Mouse (Mus musculus) embryonic facial prominence, embryonic 12.5 days (tissue): ENCODE data around the gene Celf1. TPM values are rescaled to one million over a fixed set of nuclear protein-coding genes. Genes with fewer than 3 reads are reported as not detected.
"Not testable (repeated sequence)": the region's sequence is repeated elsewhere in the genome, so short reads cannot be mapped to it uniquely, and the experiment has no call there.

ENCODE experiments used
- ATAC-seq: fragments of 200-750 bp; cut with Nextera tagmentation; 2 replicates; pipeline ENCODE4 v1.8.0; 2017; ENCODE audit not compliant: insufficient number of reproducible peaks, insufficient read depth, low FRiP score, low TSS enrichment
- H3K27ac ChIP-seq: fragments of 300-500 bp; sonication (generic); 2 replicates; pipeline ENCODE4 v1.5.1; 2016; ENCODE audit warnings: mild to moderate bottlenecking
- H3K27me3 ChIP-seq: fragments of 300-500 bp; sonication (generic); 2 replicates; pipeline ENCODE4 v1.6.1; 2016; ENCODE audit warnings: mild to moderate bottlenecking, moderate library complexity
- H3K36me3 ChIP-seq: fragments of 300-500 bp; sonication (generic); 2 replicates; pipeline ENCODE4 v1.6.1; 2016; ENCODE audit warnings: mild to moderate bottlenecking
- H3K4me1 ChIP-seq: fragments of 300-500 bp; sonication (generic); 2 replicates; pipeline ENCODE4 v1.6.1; 2016
- H3K4me2 ChIP-seq: fragments of 300-500 bp; sonication (generic); replicated peaks from 2 replicates; pipeline ENCODE4 v1.6.1; 2016; ENCODE audit warnings: mild to moderate bottlenecking, moderate library complexity
- H3K4me3 ChIP-seq: fragments of 300-500 bp; sonication (generic); 2 replicates; pipeline ENCODE4 v1.5.1; 2016; ENCODE audit warnings: mild to moderate bottlenecking
- H3K9ac ChIP-seq: fragments of 300-500 bp; sonication (generic); 2 replicates; pipeline ENCODE4 v1.6.1; 2016; ENCODE audit warnings: mild to moderate bottlenecking, moderate library complexity
- H3K9me3 ChIP-seq: fragments of 300-500 bp; sonication (generic); 2 replicates; pipeline ENCODE4 v1.6.1; 2016; ENCODE audit warnings: mild to moderate bottlenecking, moderate library complexity
- WGBS: fragments of 180-500 bp; shearing (Covaris S2); methylation state at CpG from one replicate; pipeline ENCODE4 v1.1.7; 2016; 5-methylcytosine and 5-hydroxymethylcytosine counted together
- polyA plus RNA-seq: library from polyadenylated mRNA; unstranded; fragments of >200 nt; fragmentation: Nextera tagmentation; extraction: Ambion mirVana; gene quantifications from 2 replicates; pipeline ENCODE4 v1.2.1, GENCODE M21; 2016

Gene Celf1
- polyA plus RNA-seq = 113 and 116 TPM in 2 replicates

DNA sequence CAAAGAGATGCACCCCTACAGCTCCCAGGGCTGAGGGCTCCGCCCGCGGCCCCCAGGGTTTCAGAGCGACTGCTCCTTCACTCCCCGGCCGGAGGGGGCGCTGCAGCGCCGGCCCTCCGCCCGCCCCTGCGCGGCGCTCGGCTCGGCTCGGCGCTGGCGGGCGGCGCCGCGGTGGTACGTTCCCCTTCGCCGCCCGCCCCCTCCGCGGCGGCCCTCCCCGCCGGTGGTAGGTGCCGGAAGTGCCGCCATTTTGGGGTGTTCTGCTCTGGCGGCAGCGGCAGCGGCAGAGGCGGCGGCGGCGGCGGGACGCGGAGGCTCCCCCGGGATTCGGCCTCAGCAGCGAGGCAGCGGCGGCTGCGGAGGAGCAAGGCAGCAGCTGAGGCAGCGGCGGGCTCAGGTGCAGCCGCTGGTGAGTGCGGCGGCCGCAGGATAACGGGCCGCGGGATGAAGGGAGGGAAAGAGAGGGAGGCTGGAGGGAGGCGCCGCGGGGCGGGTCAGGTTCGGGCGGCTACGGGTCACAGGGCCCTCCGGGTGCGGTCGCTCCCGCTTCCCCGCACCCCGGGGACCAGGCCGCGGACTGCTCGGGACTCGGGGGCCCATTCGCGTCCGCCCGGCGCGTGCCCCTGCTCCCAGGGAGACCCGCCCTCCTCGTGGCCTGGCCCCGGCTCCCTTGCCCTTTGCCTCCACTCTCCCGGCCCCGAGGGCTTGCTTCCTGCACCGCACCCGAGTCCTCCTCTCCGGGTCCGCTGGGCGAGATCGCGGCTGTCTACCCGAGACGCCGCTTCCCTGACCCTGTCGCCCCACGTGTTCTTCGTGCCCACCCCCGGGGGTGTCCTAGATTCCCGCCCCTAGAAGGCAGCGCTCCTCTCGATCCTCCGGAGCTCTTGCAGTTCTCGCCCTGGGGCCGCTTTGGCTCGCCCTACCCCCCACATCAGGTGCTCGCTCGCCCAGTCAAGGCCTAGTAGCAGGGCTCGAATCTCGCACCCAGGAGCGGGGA, at the start of gene Celf1:
Celf1 (plus strand) TSS at position 150 of the 997 bp plus-strand sequence.
- Histone ChIP-seq H3K4me1 (peaks cover 20% of the 10 kb centered on the region), H3K27ac (peak within 1 kb of the TSS; percentile 97), H3K4me3 (peak within 1 kb of the TSS; percentile 97), H3K27me3 (no peaks in the 10 kb centered on the region), H3K36me3 (no peaks in the 10 kb centered on the region), H3K4me2 (peak within 1 kb of the TSS; percentile 66), H3K9me3 (no peaks in the 10 kb centered on the region), H3K9ac (peak within 1 kb of the TSS; percentile 97)
- WGBS = under 1% methylated on average over 93 of the region's 113 CpGs
- peak; percentile 95 for ATAC-seq

DNA sequence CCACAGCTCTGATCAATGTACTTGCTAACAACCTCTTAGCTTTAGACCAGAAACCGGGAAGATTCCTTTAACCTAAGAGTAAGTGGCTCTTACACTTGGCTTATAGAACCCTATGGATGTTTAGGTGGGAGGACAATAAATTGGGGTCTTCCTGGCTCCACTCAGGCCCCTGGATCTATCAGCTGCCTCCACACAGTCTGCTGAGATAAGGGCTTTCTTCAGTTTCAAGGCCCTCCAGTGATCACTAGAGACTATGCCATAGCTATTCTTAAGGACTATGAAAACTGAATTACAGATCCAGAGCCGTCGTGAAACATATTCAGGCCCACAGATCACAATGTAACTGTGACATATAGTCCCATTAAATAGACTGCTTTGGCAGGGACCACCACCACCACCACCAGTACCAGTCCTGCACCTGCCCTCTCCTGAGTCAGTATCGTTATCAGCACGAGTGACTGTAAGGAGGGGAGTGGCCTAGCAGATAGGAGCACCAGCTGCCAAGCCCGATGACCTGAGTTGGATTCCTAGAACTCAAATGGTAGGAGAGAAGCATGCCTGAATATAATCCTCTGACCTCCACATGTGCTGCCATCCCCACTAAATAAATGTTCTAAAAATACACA, 46.4 kb upstream of the Celf1 start:
- 93% methylated on average over 6 of the region's 6 CpGs for WGBS
- 0 out of 2 replicates have a peak, but pooled peaks cover 4% of the 10 kb centered on the region for H3K4me1 ChIP-seq
- no peak overlapping the region for H3K4me3 ChIP-seq
- H3K4me2 ChIP-seq = no peak overlapping the region
- no peaks in the 10 kb centered on the region for H3K9me3 ChIP-seq
- peaks cover 58% of the 10 kb centered on the region for H3K36me3 ChIP-seq
- no peak overlapping the region for H3K27ac ChIP-seq
- no peak for ATAC-seq
- no peak overlapping the region for H3K9ac ChIP-seq
- peaks cover 14% of the 10 kb centered on the region for H3K27me3 ChIP-seq

DNA sequence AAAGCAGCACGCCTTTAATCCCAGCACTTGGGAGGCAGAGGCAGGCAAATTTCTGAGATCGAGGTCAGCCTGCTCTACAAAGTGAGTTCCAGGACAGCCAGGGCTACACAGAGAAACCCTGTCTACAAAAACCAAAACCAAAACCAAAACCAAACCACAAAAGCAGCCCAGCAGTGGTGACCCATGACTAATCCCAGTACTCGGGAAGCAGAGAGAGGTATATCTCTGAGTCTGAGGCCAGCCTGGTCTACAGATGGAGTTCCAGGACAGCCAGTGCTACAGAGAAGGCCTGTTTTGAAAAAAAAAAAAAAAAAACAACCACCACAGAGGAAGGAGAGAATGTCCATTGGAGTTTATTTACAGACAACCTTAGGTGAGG, 45.9 kb upstream of the Celf1 start:
- WGBS = 90% methylated on average over 3 of the region's 3 CpGs

DNA sequence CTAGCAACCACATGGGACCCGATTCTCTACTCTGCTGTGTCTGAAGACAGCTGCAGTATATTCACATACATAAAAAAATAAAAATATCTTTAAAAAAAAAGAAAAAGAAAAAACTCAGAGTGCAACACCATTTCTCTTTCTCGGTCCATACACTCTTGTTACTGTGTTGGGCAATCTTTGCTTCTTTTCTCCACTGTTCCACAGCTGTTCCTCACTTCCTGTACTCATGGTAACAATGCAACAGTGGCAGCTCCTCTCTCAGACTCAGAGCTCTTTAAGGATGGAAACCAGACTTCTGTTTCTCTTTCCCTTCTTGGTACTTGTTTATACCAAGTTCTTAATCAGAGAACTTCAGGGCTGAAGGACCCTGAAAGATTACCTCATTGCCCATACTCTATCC, 36.8 kb upstream of the Celf1 start:
- peaks cover 51% of the 10 kb centered on the region for H3K36me3 ChIP-seq
- peak overlapping the region; percentile 88 for H3K4me3 ChIP-seq
- H3K4me2 ChIP-seq = peak overlapping the region; percentile 65
- H3K9ac ChIP-seq = peak overlapping the region; percentile 90
- no peak for ATAC-seq
- no peaks in the 10 kb centered on the region for H3K27me3 ChIP-seq
- H3K9me3 ChIP-seq = no peaks in the 10 kb centered on the region
- H3K4me1 ChIP-seq = peaks cover 17% of the 10 kb centered on the region
- WGBS = 83% methylated on average over 2 of the region's 2 CpGs
- H3K27ac ChIP-seq = no peak overlapping the region

More for the DNA sequence above, 45.9 kb upstream of the Celf1 start:
- H3K4me2 ChIP-seq, H3K4me1 ChIP-seq, H3K9ac ChIP-seq, H3K27ac ChIP-seq, H3K9me3 ChIP-seq, ATAC-seq, H3K4me3 ChIP-seq, H3K27me3 ChIP-seq: not testable (repeated sequence)
- peaks cover 63% of the 10 kb centered on the region for H3K36me3 ChIP-seq

GRCm38 (mm10) chr2:90904076-90904855, 35.9 kb upstream of the Celf1 start, which contains the start of the genes Kbtbd4 and Ndufs3:
Kbtbd4 (plus strand) TSS chr2:90904740.
Ndufs3 (minus strand) TSS chr2:90904827.
- peak; percentile 82 for ATAC-seq
- WGBS = under 1% methylated on average over 43 of the region's 43 CpGs
- Histone ChIP-seq H3K27me3 (no peaks in the 10 kb centered on the region), H3K9ac (peak within 1 kb of the TSS; percentile 90), H3K27ac (peak within 1 kb of the TSS; percentile 88), H3K36me3 (peaks cover 52% of the 10 kb centered on the region), H3K9me3 (no peaks in the 10 kb centered on the region), H3K4me1 (peaks cover 17% of the 10 kb centered on the region), H3K4me3 (peak within 1 kb of the TSS; percentile 88), H3K4me2 (peak within 1 kb of the TSS; percentile 65)

DNA sequence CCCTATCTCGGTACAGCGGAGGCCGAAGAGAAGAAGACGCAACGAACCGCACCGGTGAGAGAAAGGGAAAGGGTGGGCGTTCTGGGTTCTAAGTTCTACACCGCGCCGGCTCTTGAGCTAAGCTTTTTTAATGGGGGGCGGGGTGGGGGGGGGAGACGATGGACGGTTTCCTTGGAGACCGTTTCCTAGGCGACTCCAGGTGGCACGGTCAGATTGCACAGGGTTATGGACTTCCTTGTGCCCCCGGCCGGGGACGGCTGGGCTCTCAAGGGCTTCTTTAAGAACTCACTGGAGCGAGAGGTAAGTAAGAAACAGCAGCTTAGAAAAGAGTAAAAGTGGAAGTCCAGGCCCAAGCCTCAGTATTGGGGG, 35.3 kb upstream of the Celf1 start:
- no peak; the same call in none of the 2 replicates for ATAC-seq
- WGBS = under 1% methylated on average over 21 of the region's 21 CpGs
- H3K36me3 ChIP-seq = peaks cover 58% of the 10 kb centered on the region

DNA sequence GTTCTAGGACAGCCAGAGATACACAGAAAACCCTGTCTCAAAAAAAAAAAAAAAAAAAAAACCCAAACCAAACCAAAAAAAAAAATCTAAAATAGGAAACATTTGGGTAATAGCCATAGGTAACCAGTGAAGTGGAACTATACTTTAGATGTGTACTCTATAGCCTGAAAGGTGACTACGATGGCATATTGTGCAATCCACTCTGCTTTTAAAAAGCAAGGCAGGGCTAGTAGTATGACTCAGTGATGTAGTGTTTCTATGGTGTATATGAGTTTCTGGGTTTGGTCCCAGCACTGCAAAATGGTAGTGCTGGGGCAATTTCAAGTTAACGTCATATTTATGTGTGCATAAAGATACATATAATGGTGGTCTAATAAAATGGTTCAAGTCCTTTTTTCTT, 33.5 kb upstream of the Celf1 start:
- H3K36me3 ChIP-seq = peaks cover 63% of the 10 kb centered on the region
- 98% methylated on average over 2 of the region's 2 CpGs for WGBS
- no peak for ATAC-seq
- no peak overlapping the region for H3K4me3 ChIP-seq
- no peak overlapping the region for H3K4me2 ChIP-seq
- no peak overlapping the region for H3K27ac ChIP-seq
- peaks cover 17% of the 10 kb centered on the region for H3K4me1 ChIP-seq
- H3K9ac ChIP-seq = no peak overlapping the region
- no peaks in the 10 kb centered on the region for H3K9me3 ChIP-seq
- H3K27me3 ChIP-seq = no peaks in the 10 kb centered on the region

More for the DNA sequence above, 35.3 kb upstream of the Celf1 start:
- peak overlapping the region; percentile 65 for H3K4me2 ChIP-seq
- peaks cover 17% of the 10 kb centered on the region for H3K4me1 ChIP-seq
- H3K4me3 ChIP-seq = peak overlapping the region; percentile 88
- peak overlapping the region; percentile 88 for H3K27ac ChIP-seq
- H3K9ac ChIP-seq = peak overlapping the region; percentile 90
- no peaks in the 10 kb centered on the region for H3K27me3 ChIP-seq
- H3K9me3 ChIP-seq = no peaks in the 10 kb centered on the region

DNA sequence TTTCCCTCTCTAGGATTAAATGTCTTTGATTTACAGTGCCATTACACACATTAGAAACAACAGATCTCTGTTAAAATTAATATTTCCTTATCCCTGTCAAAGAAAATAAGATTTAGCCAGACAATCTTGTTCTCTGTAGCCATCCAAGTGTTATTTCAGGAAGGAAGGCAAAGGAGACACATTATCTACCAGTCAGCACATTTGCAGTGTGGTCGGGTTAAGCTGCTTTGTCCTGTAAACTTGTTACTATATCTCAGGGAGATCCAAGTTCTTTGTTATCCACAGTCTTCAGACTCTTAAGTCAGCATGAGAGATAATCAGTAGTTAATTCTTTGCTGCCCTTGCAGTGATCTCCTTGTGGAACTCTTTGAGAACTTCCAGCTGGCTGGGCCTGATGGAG, 29.3 kb upstream of the Celf1 start:
- H3K4me1 ChIP-seq = peaks cover 8% of the 10 kb centered on the region
- no peak overlapping the region for H3K4me3 ChIP-seq
- no peak for ATAC-seq
- H3K27ac ChIP-seq = no peak overlapping the region
- no peak overlapping the region for H3K9ac ChIP-seq
- no peaks in the 10 kb centered on the region for H3K9me3 ChIP-seq
- no peaks in the 10 kb centered on the region for H3K27me3 ChIP-seq
- no peak overlapping the region for H3K4me2 ChIP-seq
- peaks cover 65% of the 10 kb centered on the region for H3K36me3 ChIP-seq
- 92% methylated on average over 1 of the region's 1 CpGs for WGBS

- Histone ChIP-seq H3K9ac (no peak overlapping the region), H3K27ac (no peak overlapping the region), H3K27me3 (no peaks in the 10 kb centered on the region), H3K36me3 (peaks cover 61% of the 10 kb centered on the region), H3K9me3 (no peaks in the 10 kb centered on the region), H3K4me1 (peaks cover 12% of the 10 kb centered on the region), H3K4me2 (no peak overlapping the region), H3K4me3 (no peak overlapping the region)
- no peak for ATAC-seq
- WGBS = 87% methylated on average over 1 of the region's 1 CpGs
These were observed 28.5 kb upstream of the Celf1 start for GRCm38 (mm10) chr2:90911668-90912067.

DNA sequence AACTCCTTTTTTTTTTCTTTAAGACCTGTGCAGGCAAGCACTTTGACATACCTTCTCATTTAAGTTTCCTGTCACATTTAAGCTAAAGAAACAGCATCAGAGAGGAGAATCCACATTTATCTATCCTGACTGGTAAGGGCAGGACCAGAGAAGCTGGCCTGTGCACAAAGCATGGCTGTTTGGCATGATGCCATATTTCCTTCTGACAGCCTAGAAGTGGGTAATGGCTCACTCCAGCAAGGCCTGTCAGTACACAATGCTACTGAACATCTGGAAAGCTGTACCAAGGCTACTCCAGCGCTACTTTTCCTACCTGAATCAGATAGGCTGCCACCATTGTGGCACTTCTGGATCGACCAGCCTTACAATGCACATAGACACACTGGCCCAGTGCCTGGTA, 26.5 kb upstream of the Celf1 start:
- Histone ChIP-seq H3K27me3 (no peaks in the 10 kb centered on the region), H3K4me1 (peaks cover 12% of the 10 kb centered on the region), H3K4me3 (no peak overlapping the region), H3K36me3 (peaks cover 44% of the 10 kb centered on the region), H3K27ac (no peak overlapping the region), H3K9ac (no peak overlapping the region), H3K9me3 (no peaks in the 10 kb centered on the region), H3K4me2 (no peak overlapping the region)
- no peak for ATAC-seq
- WGBS = 86% methylated on average over 2 of the region's 2 CpGs

DNA sequence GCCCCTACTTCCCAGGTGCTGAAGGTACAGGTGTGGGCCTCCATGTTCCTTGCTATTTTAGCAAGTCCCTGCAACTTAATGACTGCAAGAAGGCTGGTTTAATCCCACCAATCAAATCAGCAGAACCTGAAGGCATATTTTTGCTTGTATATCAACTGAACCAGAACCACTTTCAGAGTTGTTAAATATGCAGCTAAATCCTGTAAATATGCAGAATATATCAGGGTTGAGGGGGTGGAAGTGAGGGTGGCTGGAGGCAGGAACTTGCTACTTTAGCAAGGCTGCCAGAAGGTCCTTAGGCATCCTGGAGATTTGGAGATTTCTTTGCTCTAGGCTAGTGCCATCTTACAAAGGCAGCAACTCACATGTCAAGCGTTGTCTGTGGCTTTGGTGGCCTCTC, 24.7 kb upstream of the Celf1 start:
- Histone ChIP-seq H3K36me3 (peaks cover 26% of the 10 kb centered on the region), H3K4me2 (0 out of 2 replicates have a peak overlapping the region, but pooled peaks have one; percentile 81), H3K27ac (no peak overlapping the region), H3K27me3 (no peaks in the 10 kb centered on the region), H3K4me1 (peaks cover 12% of the 10 kb centered on the region), H3K9ac (0 out of 2 replicates have a peak overlapping the region, but pooled peaks have one; percentile 91), H3K4me3 (no peak overlapping the region), H3K9me3 (no peaks in the 10 kb centered on the region)
- 74% methylated on average over 1 of the region's 1 CpGs for WGBS
- no peak for ATAC-seq
